Mouse (Mus musculus) adrenal gland, adult 2 months (tissue): Measurements from ENCODE around the gene Elmod1. TPM values are rescaled to one million over a fixed set of nuclear protein-coding genes. Genes with fewer than 3 reads are reported as not detected.
A peak's percentile ranks its signal among the peaks of the same experiment; 100 is the strongest.
"Not testable (repeated sequence)": the region's sequence is repeated elsewhere in the genome, so short reads cannot be mapped to it uniquely, and the experiment has no call there.

ENCODE experiments used
- DNase-seq: peaks from one replicate; pipeline ENCODE4 v3.0.0; 2021
- long read RNA-seq: library from polyadenylated mRNA; stranded (forward); transcript quantifications from one replicate; pipeline ENCODE4 v2.0.0, GENCODE M21; 2021
- polyA plus RNA-seq: library from polyadenylated mRNA; depleted of rRNA; stranded (reverse); fragments of >200 nt; gene quantifications from 2 replicates; pipeline ENCODE4 v1.2.3, GENCODE M21; 2012; rRNA removed
- total RNA-seq, 2 experiments: library from RNA; stranded (reverse); gene quantifications; 2 replicates each; pipeline ENCODE4 v1.2.3; 2021

The Elmod1 gene
- total RNA-seq (1 to 10 TPM; 2.5 to 4.4 TPM), polyA plus RNA-seq (0.57 and 0.79 TPM in 2 replicates)
- long read RNA-seq, transcript Elmod1-201 (11 exons, 2,605 nt) = major isoform, 5 of 5 reads
- long read RNA-seq, partial matches to known transcripts = 0 of 5 reads
- long read RNA-seq, other reads (novel, unspliced or antisense) = 0 of 5 reads

- DNase-seq = peak; percentile 75
Observed at GRCm38 (mm10) chr9:53975122-53975518, at the start of gene Elmod1. TSS of gene Elmod1 (minus strand) at chr9:53975301.

GRCm38 (mm10) chr9:54022795-54023194 is 47.7 kb upstream of the Elmod1 start:
- DNase-seq = no peak

- no peak for DNase-seq
Observed at GRCm38 (mm10) chr9:53994528-53994927, 19.4 kb upstream of the Elmod1 start.

GRCm38 (mm10) chr9:53992567-53992966 is 17.5 kb upstream of the Elmod1 start:
- DNase-seq = not testable (repeated sequence)

GRCm38 (mm10) chr9:53990921-53991320 is 15.8 kb upstream of the Elmod1 start:
- peak; percentile 17 for DNase-seq

- peak; percentile 10 for DNase-seq
Observed at GRCm38 (mm10) chr9:53986972-53987371, 11.9 kb upstream of the Elmod1 start.

GRCm38 (mm10) chr9:53984868-53985267 is 9.8 kb upstream of the Elmod1 start:
- DNase-seq = no peak

- DNase-seq = peak; percentile 25
Observed at GRCm38 (mm10) chr9:53974328-53975121, 576 bp downstream of the Elmod1 start.

- DNase-seq = no peak
Observed at GRCm38 (mm10) chr9:53973929-53974327, 1.2 kb downstream of the Elmod1 start.

- no peak for DNase-seq
Observed at GRCm38 (mm10) chr9:53973241-53973640, 1.9 kb downstream of the Elmod1 start.

GRCm38 (mm10) chr9:53972358-53972757 is 2.7 kb downstream of the Elmod1 start:
- DNase-seq = no peak

GRCm38 (mm10) chr9:53967610-53968368 is 7.3 kb downstream of the Elmod1 start:
- DNase-seq = no peak

GRCm38 (mm10) chr9:53957021-53957420 is 18.1 kb downstream of the Elmod1 start:
- no peak for DNase-seq

GRCm38 (mm10) chr9:53954853-53955252 is 20.2 kb downstream of the Elmod1 start:
- no peak for DNase-seq

- DNase-seq = no peak
Observed at GRCm38 (mm10) chr9:53947463-53947862, 27.6 kb downstream of the Elmod1 start.

GRCm38 (mm10) chr9:53938555-53938954 is 36.5 kb downstream of the Elmod1 start:
- DNase-seq = no peak

GRCm38 (mm10) chr9:53934179-53934578 is 40.9 kb downstream of the Elmod1 start:
- peak; percentile 21 for DNase-seq

GRCm38 (mm10) chr9:53933375-53933774 is 41.7 kb downstream of the Elmod1 start:
- no peak for DNase-seq

GRCm38 (mm10) chr9:53930906-53931305 is 44.2 kb downstream of the Elmod1 start:
- no peak for DNase-seq

GRCm38 (mm10) chr9:53921061-53921460 is 54.0 kb downstream of the Elmod1 start:
- no peak for DNase-seq

- DNase-seq = no peak
Observed at GRCm38 (mm10) chr9:53915929-53916721, 59.0 kb downstream of the Elmod1 start.

GRCm38 (mm10) chr9:53910823-53911222 is 64.3 kb downstream of the Elmod1 start:
- no peak for DNase-seq
